Mouse (Mus musculus) small intestine, adult 2 months (tissue): Measurements from ENCODE around the gene Hba-a1.

Experiments
- CTCF ChIP-seq: fragments of 200-500 bp; IDR thresholded peaks from 2 replicates; pipeline ENCODE4 v1.5.1; 2012; ENCODE audit warnings: low read depth, mild to moderate bottlenecking, control low read depth, inconsistent platforms, low read length, moderate library complexity, mixed read lengths; ENCODE audit not compliant: insufficient replicate concordance, insufficient read length; ENCODE audit errors: extremely low read depth
- POLR2A ChIP-seq: fragments of 200-500 bp; IDR thresholded peaks from 2 replicates; pipeline ENCODE4 v1.6.1; 2012; ENCODE audit warnings: low read depth, mild to moderate bottlenecking, control low read depth, inconsistent platforms, low read length, moderate library complexity

DNA sequence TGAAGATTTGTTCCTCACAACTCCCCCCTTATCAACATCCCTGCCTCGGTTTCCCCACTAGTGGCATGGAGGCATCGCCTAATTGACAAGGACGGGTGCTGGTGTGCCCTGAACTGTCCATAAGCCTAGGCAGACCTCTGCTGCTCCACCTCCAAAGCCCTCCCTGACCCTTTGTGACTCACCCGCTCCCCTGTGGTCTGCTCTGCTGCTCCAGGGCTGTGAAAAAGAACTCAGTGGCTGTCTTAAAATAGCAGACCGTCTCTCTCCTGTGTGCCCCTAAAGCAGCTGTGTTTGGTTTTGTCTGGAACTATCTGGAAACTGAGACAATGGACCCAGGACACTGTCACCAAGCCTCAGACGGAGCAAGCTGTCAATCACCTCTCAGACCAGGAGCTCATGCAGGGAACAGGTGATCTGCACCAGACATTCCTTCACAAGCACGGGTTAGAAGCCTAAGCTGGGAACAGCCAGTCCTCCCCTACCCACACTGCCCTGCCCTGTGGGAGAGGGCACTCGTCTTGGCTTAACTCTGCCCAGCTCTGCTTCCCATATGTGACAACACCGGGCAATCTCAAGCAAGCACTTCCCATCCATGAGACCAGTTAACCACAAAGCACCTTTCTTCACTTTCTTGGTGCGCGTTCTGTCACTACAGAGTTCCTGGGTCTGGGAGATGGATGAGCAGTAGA is 37.3 kb downstream of the Hba-a1 start:
- TF ChIP-seq CTCF (no peak), POLR2A (no peak)
